Mouse (Mus musculus) lung, postnatal 0 days (tissue): Measurements from ENCODE around the gene Slc4a11.

Experiments used
- CTCF ChIP-seq: IDR thresholded peaks from 2 replicates; pipeline ENCODE4 v1.5.1; 2016; ENCODE audit warnings: antibody characterized with exemption, mild to moderate bottlenecking
- EP300 ChIP-seq: IDR thresholded peaks from 2 replicates; pipeline ENCODE4 v1.6.1; 2016; ENCODE audit warnings: antibody characterized with exemption, mild to moderate bottlenecking, control low read depth

DNA sequence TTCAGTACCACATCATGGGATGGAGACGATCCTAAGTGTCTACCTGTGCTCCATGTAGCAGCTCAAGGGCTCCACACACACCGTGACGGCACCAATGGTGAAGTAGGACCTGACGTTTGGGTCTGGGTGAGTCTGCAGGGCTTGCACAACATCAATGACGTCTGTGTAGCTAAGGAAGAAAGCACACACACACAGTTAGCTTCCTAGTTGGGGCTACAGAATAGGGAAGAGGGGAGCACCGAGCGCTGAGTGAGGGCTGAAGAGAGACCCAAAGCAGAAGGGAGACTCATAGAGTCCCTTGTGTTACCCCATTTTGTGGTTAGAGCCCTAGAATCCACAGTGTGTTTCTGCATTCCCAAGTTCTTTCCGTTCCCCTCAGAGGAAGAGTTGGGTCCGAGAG, 33.4 kb upstream of the Slc4a11 start:
- TF ChIP-seq CTCF (no peak), EP300 (no peak)
